Mouse (Mus musculus): ENCODE data around the gene Psmb10. TPM values are rescaled to one million over a fixed set of nuclear protein-coding genes. Genes with fewer than 3 reads are reported as not detected.

The Psmb10 gene
- total RNA-seq, 2 experiments from 2014 or later = 64.8 to 68.3 TPM

GRCm38 (mm10) chr8:105942026-105942425 is 3.8 kb upstream of the Psmb10 start:
- no peak for DNase-seq (ENCODE audit: low spot score)
- intact Hi-C loops (cut with DNase I) = no loop called here

DNA sequence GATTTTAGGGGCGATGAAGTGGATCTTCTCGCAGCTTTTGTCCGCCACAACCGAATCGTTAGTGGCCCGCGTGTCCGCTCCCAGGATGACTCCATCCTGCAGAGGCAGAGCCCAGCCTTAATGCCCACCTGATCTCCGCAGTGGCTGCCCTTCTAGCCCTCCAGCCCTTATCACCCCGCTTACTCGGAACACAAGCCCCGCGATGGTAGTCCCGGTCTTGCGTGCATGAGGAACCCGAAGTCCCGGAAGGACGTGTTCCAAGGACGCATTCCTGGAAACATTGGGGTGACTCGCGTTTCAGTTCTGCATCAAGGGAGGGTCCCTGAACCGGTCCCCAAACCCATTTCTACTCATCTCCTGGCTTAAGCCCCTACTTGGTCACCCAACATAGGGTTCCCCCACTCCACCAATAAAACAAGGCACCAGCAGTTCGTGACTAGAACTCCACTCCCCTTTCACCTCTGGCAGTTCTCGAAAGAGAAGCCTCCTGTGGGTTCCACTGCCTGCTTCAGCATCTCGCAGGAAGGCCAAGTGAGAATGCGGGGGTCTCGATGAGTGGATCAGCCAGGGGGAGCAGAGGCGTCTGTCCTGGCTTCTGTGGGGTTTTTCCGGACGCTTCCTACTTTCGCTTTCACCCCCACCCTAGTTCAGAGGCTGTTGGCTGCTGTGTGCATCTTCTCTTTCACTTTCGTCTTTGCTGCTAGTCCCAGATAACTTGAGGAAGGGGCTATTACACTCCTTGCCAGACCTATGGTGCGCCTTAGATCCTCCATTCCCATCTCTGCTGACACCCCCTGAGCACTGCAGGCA is 543 bp downstream of the Psmb10 start:
- no peak for DNase-seq (ENCODE audit: low spot score)
- intact Hi-C loops (cut with DNase I) = loop anchor here (2.0 kb wide), 1 partner anchor 19 kb away; no protein-coding TSS in a partner anchor

DNA sequence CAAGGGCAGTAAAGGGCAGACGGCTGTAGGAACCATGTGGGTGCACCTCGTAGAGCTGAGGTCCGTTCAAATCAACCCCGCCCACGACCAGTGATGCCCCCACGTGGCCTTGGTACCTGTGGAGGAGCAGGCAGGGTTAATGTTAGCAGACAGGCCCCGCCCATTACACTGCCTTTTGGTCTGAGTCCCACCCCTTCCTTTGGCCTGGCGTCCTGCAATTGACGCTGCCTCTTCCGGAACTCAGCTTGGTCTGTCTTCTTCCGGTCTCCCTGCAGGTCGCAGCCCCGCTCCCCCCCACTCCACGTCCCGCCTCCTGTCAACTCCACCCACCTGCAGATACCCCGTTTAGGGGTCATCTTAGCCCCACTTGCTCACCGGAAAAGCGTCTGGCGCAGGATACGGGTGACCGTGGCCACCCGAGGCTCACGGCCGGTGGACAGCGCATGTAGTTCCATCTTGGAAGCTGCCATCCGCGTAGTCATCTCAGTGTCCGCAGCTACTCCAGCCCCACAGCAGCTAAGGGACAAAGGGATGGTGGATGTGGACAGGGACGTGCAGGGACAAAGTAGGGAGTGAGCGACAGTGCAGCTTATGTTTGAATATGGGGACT is 1.3 kb downstream of the Psmb10 start:
- DNase-seq (ENCODE audit: low spot score) = peak; percentile 81
- intact Hi-C loops (cut with DNase I) = no loop called here

DNA sequence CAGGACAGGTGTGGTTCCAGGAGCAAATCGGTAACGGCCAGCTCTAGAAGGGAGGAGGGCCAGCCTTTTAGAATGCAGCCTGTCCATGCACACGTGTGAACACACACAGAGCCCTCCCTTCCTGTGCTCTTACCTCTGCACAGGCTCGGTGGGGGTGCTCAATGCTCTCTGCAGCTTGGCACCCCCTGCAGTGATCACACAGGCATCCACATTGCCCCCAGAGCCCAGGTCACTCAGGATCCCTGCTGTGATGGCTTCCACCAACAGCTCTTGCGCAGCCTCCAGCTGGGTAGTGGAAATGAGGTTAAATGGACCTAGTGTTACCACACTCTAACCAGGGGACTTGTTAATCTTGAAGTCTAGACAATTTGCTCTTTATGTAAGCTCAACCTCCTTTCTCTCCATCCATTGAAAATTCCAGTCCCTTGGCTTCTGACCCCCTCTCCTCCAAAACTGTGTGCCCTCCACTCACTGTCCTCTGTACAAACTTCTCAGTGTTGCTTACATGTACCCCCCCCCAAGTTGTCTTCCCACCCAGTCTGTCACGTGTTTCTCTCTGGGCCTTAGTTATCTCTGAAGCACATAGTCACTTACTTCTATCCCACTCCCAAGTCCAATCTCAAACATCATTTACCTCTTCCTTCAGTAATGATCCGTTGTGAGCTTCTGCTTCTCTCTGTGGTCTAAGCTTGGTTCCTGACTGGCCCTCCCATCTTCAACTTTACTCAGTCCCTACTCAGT is 2.2 kb downstream of the Psmb10 start:
- intact Hi-C loops (cut with DNase I) = no loop called here

GRCm38 (mm10) chr8:105935105-105935504 is 3.1 kb downstream of the Psmb10 start:
- intact Hi-C loops (cut with DNase I) = no loop called here
- DNase-seq (ENCODE audit: low spot score) = no peak

More for the DNA sequence above, 2.2 kb downstream of the Psmb10 start:
- no peak for DNase-seq (ENCODE audit: low spot score)

DNA sequence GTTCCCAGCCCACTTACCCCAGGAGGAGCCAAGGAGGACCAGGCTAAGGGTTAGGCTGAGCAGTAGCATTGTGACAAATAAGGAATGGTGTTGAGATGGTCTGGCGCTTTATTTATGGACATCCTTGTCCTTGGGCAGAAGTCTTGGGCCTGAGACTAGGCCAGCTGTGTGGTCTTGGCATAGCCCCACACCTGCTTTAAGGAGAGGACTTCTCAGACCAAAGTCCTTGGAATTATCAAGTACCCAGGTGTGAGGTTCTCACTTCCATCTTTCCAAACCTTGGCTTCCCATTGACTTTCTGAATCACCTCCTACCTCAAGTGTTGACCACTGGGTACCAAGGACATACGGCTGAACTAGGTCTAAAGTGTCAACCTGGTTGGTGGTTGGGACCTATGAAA is 4.5 kb downstream of the Psmb10 start, which contains the start of gene Ctrl:
TSS of gene Ctrl (minus strand) at position 101 of the 400 bp plus-strand sequence.
- DNase-seq (ENCODE audit: low spot score) = no peak
- intact Hi-C loops (cut with DNase I) = loop anchor here (5.0 kb wide), 2 partner anchors 81 to 311 kb away; partner anchors contain the start of gene Cenpt

GRCm38 (mm10) chr8:105932525-105932924 is 5.7 kb downstream of the Psmb10 start:
- intact Hi-C loops (cut with DNase I) = loop anchor here (5.0 kb wide), 2 partner anchors 80 to 310 kb away; partner anchors contain the start of gene Cenpt
- no peak for DNase-seq (ENCODE audit: low spot score)

- DNase-seq (ENCODE audit: low spot score) = no peak
- intact Hi-C loops (cut with DNase I) = loop anchor here (5.0 kb wide), 2 partner anchors 79 to 309 kb away; partner anchors contain the start of gene Cenpt
These were observed 7.0 kb downstream of the Psmb10 start for GRCm38 (mm10) chr8:105931271-105931670.

DNA sequence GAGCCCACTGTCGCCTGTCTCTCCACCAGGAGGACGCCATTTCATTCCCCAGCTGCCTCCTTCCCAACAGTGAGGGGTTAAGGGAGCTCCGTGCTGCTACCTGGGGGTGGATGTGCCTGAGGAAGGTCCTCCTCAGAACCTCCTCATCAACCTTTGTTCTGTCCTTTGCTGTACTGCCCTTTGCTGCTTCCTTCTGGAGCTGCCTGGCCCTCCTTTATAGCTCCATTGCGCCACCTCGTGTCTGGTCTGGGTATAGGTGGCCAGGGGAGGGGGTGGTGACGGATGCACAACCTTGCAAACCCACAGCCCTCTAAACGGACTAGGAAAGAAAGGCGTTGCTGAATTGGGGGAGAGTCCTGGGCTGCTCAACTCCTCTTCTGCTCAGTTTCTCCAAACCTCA is 7.6 kb downstream of the Psmb10 start:
- DNase-seq (ENCODE audit: low spot score) = peak; percentile 52
- intact Hi-C loops (cut with DNase I) = loop anchor here (1.0 to 5.0 kb wide), 4 partner anchors 78 to 308 kb away; partner anchors contain the start of gene Cenpt

DNA sequence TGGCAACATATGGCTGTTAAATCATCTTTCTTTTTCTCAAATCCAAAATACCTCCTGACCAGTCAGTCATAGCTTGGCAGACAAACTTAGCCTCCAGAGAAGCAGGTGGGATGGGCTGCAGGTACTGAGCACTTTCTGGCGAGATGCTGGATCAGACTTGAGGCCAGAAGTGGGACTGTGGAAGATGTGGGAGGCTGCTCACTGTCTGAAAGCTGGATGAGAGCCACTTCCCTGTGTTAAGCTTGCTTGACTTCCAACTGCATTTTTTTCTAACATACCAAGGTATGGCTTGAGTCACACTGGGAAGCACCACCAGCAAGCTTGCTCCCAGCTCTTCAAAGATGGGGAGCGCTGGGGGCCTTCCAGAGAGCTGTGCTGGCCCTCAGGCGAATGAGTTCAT is 13.1 kb downstream of the Psmb10 start:
- no peak for DNase-seq (ENCODE audit: low spot score)
- intact Hi-C loops (cut with DNase I) = no loop called here

- intact Hi-C loops (cut with DNase I) = no loop called here
- DNase-seq (ENCODE audit: low spot score) = no peak
These were observed 18.9 kb downstream of the Psmb10 start for GRCm38 (mm10) chr8:105919390-105919789.

DNA sequence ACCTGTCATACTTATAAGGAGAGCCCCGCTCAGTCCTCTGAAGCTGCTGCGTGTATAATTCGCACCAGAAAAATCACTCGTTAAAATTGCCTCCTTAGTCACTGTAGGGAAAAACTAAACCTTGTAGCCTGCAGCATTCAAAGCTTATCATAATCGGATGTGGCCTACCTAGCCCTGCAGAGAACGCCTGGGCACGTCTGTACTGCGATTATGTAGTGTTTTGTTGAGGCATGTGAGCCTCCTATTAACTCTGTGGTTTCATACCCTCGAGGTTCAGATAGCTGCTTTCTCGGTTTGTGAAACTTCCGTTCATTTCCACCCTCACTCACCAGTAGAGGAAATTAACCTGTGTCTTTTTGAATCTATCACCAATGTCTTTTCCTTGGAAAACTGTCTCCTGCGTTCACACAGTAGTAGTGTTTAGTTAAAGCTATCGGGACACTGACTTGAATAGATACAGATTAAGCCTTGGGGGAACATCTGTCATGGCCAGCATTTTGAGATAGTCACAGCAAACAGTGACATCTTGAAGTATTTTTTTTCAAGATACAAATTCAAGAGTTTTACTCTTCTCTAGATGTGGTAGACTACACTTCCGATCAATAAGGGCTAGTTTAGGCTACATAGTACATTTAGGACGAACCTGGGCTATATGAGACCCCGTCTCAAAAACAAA is 37.2 kb downstream of the Psmb10 start:
- intact Hi-C loops (cut with DNase I) = no loop called here
- DNase-seq (ENCODE audit: low spot score) = no peak

DNA sequence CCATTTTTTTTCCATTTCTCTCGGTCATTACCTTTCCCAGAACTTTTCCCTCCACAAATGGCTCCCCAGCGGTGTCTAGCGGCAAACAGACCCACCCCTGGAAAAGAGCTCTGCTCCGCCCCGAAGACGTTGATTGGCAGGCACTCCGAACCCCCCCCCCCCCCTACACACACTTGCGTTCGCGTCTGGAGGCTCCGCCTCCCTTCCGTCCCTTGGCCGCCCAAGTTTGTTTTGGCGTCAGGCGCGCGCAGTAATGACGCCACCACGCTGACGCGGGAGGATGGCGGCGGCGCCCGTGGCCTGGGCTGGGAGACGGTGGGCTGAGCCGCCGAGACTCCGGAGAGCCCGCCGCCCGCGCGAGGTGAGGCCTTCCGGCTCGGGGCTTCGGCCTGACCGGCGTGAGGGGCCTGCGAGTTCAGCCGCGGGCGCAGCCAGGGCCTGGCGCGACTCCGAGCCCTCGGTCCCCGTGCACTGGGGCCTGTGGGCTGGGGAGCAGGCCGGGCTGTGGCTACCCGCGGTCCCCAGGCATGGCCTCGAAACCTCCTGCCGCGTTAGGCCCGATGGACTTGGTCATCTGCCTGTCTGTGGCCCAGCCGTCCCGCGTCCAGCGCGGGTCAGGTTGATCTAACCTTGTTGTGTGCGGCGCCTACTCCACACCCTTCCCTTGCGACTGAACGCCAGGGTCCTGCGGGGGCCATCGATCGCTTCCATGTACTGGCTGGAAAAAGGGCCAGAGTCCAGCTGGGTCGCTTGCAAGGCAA is 37.9 kb downstream of the Psmb10 start, which contains the start of gene Pskh1:
TSS of gene Pskh1 (plus strand) at position 262 of the 761 bp plus-strand sequence.
- peak; percentile 83 for DNase-seq (ENCODE audit: low spot score)
- intact Hi-C loops (cut with DNase I) = no loop called here

- no peak for DNase-seq (ENCODE audit: low spot score)
- intact Hi-C loops (cut with DNase I) = loop anchor here (5.0 kb wide), 1 partner anchor 36 kb away; the partner anchor contains the start of gene Nutf2
These were observed 40.3 kb downstream of the Psmb10 start for GRCm38 (mm10) chr8:105897801-105898480.

- intact Hi-C loops (cut with DNase I) = no loop called here
- peak; percentile 58 for DNase-seq (ENCODE audit: low spot score)
These were observed 44.9 kb downstream of the Psmb10 start, which contains the start of gene Nrn1l for GRCm38 (mm10) chr8:105893339-105893738. Gene Nrn1l (plus strand): TSS chr8:105893567.

DNA sequence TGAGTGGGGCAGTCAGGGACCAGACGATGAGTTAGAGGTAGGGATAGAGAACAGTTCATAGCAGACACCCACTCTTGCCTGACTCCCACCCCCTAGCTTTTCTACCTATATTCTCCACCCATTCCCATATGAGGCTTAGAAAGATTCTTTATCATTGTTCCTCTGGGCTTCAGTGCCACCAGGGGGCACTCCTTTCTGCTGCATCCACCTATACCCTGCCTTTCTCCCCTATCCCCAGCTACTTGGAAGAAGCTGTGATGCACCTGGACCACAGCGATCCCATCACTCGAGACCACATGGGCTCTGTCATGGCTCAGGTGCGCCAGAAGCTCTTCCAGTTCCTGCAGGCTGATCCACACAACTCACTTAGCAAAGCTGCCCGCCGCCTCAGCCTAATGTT is 45.8 kb downstream of the Psmb10 start:
- DNase-seq (ENCODE audit: low spot score) = no peak
- intact Hi-C loops (cut with DNase I) = no loop called here

GRCm38 (mm10) chr8:105890870-105891269 is 47.4 kb downstream of the Psmb10 start:
- DNase-seq (ENCODE audit: low spot score) = no peak
- intact Hi-C loops (cut with DNase I) = no loop called here

- DNase-seq (ENCODE audit: low spot score) = no peak
- intact Hi-C loops (cut with DNase I) = no loop called here
These were observed 48.3 kb downstream of the Psmb10 start for GRCm38 (mm10) chr8:105889756-105890465.

All from heart, postnatal 25 days (tissue).